Mouse (Mus musculus): ENCODE data around the gene Hunk. TPM values are rescaled to one million over a fixed set of nuclear protein-coding genes. Genes with fewer than 3 reads are reported as not detected.

The Hunk gene
- polyA plus RNA-seq, 1 experiment: 15.5 TPM

DNA sequence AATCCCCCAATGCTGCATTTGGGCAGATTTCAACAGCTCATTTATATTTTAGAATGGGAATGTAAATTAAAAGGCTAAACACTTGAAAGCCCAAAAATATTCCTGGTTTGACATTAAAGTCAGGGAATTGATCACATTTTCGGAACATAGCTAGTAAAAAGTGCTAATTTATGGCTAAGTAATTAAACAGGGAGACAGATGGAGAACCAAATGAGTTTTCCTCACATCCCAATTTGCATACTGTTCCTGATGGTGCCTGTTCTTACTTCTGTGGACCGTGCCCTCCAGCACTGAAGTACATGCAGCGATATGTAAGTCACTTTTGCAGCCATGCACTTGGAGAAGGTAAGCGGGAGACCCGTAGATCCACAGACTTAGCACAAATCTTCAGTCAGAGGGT lies 32.7 kb upstream of the Hunk start:
- Histone ChIP-seq H3K36me3 (ENCODE audit: control insufficient read depth, insufficient read depth, low read length, poor library complexity, severe bottlenecking) (no peaks in the 10 kb centered on the region), H3K4me3 (ENCODE audit: low read depth, low read length) (no peak overlapping the region), H3K9me3 (replicated peaks; ENCODE audit: control insufficient read depth, insufficient read depth, low read length, poor library complexity, severe bottlenecking) (no peaks in the 10 kb centered on the region), H3K27me3 (ENCODE audit: control insufficient read depth, insufficient read depth, low read length, poor library complexity, severe bottlenecking) (no peaks in the 10 kb centered on the region), H3K9ac (ENCODE audit: low read depth, poor library complexity, severe bottlenecking) (no peak overlapping the region), H3K4me1 (ENCODE audit: control insufficient read depth, insufficient read depth, low read length) (no peaks in the 10 kb centered on the region), H3K27ac (ENCODE audit: insufficient read depth, low read length) (no peak overlapping the region)
- TF ChIP-seq POLR2A (IDR thresholded peaks at IDR 0.05; ENCODE audit: insufficient read depth, low read length) (no peak), EP300 (IDR thresholded peaks at IDR 0.05; ENCODE audit: insufficient read depth, low read depth, low read length) (no peak), CTCF (IDR thresholded peaks at IDR 0.05; ENCODE audit: low read depth, low read length) (no peak)

DNA sequence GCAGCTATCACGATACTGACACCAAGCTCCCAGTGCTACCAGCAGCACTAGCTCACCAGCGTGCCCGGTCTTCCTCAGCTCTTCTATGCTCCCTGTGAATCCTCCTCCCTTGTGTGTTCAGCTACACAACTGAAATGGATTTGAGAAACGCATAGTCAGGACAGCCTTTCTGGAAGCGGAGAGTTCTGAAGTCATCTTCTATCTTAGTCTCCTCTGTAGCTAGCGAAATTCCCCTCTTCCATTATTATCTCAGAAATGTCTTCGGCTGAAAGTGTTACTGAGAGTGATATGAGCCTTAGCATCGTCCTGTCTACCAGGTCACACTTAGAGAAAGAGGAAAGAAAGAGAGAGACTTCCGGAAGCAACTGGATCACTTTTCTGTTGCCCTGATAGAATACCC lies 26.5 kb upstream of the Hunk start:
- H3K36me3 ChIP-seq (ENCODE audit: control insufficient read depth, insufficient read depth, low read length, poor library complexity, severe bottlenecking): no peaks in the 10 kb centered on the region
- no peaks in the 10 kb centered on the region for H3K9me3 ChIP-seq (replicated peaks; ENCODE audit: control insufficient read depth, insufficient read depth, low read length, poor library complexity, severe bottlenecking)
- H3K4me3 ChIP-seq (ENCODE audit: low read depth, low read length): no peak overlapping the region
- H3K9ac ChIP-seq (ENCODE audit: low read depth, poor library complexity, severe bottlenecking): no peak overlapping the region
- peaks cover 2% of the 10 kb centered on the region for H3K4me1 ChIP-seq (ENCODE audit: control insufficient read depth, insufficient read depth, low read length)
- TF ChIP-seq EP300 (IDR thresholded peaks at IDR 0.05; ENCODE audit: insufficient read depth, low read depth, low read length) (no peak), CTCF (IDR thresholded peaks at IDR 0.05; ENCODE audit: low read depth, low read length) (no peak), POLR2A (IDR thresholded peaks at IDR 0.05; ENCODE audit: insufficient read depth, low read length) (no peak)
- no peaks in the 10 kb centered on the region for H3K27me3 ChIP-seq (ENCODE audit: control insufficient read depth, insufficient read depth, low read length, poor library complexity, severe bottlenecking)
- no peak overlapping the region for H3K27ac ChIP-seq (ENCODE audit: insufficient read depth, low read length)

DNA sequence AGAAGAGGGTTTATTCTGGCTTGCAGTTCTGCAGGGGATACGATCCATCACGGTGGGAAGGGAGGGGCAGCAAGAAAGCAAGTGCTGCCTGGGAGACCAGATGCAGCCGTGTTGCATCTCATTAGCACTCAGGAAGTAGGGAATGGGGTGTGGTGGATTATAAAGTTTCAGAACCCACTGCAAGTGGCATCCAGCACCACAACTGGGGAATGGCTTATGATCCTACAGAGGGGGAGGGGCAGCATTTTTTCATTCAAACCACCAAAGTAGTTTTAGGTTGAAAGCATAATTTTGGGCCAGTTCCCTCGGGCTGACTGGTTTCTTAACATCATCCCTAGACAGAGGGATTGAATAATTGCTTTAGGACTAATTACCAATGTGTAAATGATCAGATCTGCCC lies 26.1 kb upstream of the Hunk start:
- Histone ChIP-seq H3K27ac (ENCODE audit: insufficient read depth, low read length) (no peak overlapping the region), H3K4me3 (ENCODE audit: low read depth, low read length) (no peak overlapping the region), H3K4me1 (ENCODE audit: control insufficient read depth, insufficient read depth, low read length) (peaks cover 2% of the 10 kb centered on the region), H3K9ac (ENCODE audit: low read depth, poor library complexity, severe bottlenecking) (no peak overlapping the region), H3K27me3 (ENCODE audit: control insufficient read depth, insufficient read depth, low read length, poor library complexity, severe bottlenecking) (no peaks in the 10 kb centered on the region), H3K9me3 (replicated peaks; ENCODE audit: control insufficient read depth, insufficient read depth, low read length, poor library complexity, severe bottlenecking) (no peaks in the 10 kb centered on the region), H3K36me3 (ENCODE audit: control insufficient read depth, insufficient read depth, low read length, poor library complexity, severe bottlenecking) (no peaks in the 10 kb centered on the region)
- TF ChIP-seq EP300 (IDR thresholded peaks at IDR 0.05; ENCODE audit: insufficient read depth, low read depth, low read length): no peak

DNA sequence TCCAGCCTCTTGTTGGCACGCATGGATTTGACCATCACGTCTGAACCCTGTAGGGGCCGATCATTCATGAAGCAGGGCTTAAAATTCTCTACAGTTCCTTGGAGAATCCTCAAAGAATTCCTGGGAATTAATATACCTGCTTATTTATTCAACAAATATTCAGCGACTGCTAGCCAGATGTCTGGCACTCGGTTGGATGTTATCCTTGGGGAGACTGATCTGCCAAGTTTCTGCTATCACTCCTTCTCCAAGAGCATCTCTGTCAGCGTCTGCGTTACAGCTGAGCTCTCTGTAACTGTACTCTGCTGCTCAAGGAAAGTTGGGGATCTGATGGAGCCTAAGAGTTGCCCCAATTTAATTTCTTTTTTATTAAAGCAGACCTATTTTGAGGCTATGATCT lies 25.5 kb upstream of the Hunk start:
- Histone ChIP-seq H3K4me1 (ENCODE audit: control insufficient read depth, insufficient read depth, low read length) (peaks cover 2% of the 10 kb centered on the region), H3K4me3 (ENCODE audit: low read depth, low read length) (no peak overlapping the region), H3K9me3 (replicated peaks; ENCODE audit: control insufficient read depth, insufficient read depth, low read length, poor library complexity, severe bottlenecking) (no peaks in the 10 kb centered on the region)

DNA sequence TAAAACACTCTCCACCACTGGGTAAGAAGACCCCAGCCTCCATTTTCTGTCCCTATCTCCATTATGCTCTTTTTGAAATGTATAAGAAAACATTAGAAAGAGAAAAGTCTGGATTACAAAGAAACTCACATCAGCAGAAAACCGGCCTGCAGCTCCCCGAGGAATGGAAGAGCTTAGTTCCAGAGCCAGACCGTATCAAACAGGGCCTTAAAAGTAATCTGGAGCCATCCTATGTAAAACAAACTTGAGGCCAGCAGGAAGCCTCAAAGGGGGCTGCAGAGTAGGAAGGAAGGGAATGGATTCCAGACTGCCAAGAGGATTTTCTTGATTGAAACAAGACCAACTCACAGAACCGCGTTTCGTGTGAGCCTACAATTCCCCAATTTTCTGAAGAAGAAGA lies 22.9 kb upstream of the Hunk start:
- no peak overlapping the region for H3K9ac ChIP-seq (ENCODE audit: low read depth, poor library complexity, severe bottlenecking)
- H3K27me3 ChIP-seq (ENCODE audit: control insufficient read depth, insufficient read depth, low read length, poor library complexity, severe bottlenecking): no peaks in the 10 kb centered on the region
- TF ChIP-seq POLR2A (IDR thresholded peaks at IDR 0.05; ENCODE audit: insufficient read depth, low read length) (no peak), EP300 (IDR thresholded peaks at IDR 0.05; ENCODE audit: insufficient read depth, low read depth, low read length) (no peak), CTCF (IDR thresholded peaks at IDR 0.05; ENCODE audit: low read depth, low read length) (no peak)
- peaks cover 2% of the 10 kb centered on the region for H3K4me1 ChIP-seq (ENCODE audit: control insufficient read depth, insufficient read depth, low read length)
- no peaks in the 10 kb centered on the region for H3K36me3 ChIP-seq (ENCODE audit: control insufficient read depth, insufficient read depth, low read length, poor library complexity, severe bottlenecking)
- H3K4me3 ChIP-seq (ENCODE audit: low read depth, low read length): no peak overlapping the region
- no peak overlapping the region for H3K27ac ChIP-seq (ENCODE audit: insufficient read depth, low read length)
- no peaks in the 10 kb centered on the region for H3K9me3 ChIP-seq (replicated peaks; ENCODE audit: control insufficient read depth, insufficient read depth, low read length, poor library complexity, severe bottlenecking)

More for the DNA sequence above, 25.5 kb upstream of the Hunk start:
- no peak for TF ChIP-seq CTCF (IDR thresholded peaks at IDR 0.05; ENCODE audit: low read depth, low read length)
- no peak for TF ChIP-seq POLR2A (IDR thresholded peaks at IDR 0.05; ENCODE audit: insufficient read depth, low read length)
- TF ChIP-seq EP300 (IDR thresholded peaks at IDR 0.05; ENCODE audit: insufficient read depth, low read depth, low read length): no peak
- no peak overlapping the region for H3K27ac ChIP-seq (ENCODE audit: insufficient read depth, low read length)
- no peaks in the 10 kb centered on the region for H3K27me3 ChIP-seq (ENCODE audit: control insufficient read depth, insufficient read depth, low read length, poor library complexity, severe bottlenecking)
- no peak overlapping the region for H3K9ac ChIP-seq (ENCODE audit: low read depth, poor library complexity, severe bottlenecking)
- no peaks in the 10 kb centered on the region for H3K36me3 ChIP-seq (ENCODE audit: control insufficient read depth, insufficient read depth, low read length, poor library complexity, severe bottlenecking)

DNA sequence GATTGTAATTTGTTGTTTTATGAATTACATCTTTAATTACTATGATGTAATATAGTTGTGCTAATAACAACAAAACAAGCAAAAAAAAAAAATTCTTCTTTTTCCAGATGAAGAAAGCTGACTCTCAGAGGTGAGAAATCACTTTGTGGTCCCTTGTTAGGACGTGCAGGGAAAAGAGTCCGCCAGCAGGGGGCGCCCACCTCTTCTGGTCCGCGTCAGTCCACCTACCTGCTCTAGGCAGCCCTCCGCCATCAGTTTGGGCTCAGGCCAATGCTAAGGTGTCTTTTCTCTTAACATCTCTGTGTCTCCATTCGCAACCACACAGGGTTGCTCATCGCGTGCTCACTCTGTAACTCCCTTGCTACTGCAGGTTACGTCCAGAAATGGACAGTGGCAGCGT lies 5.9 kb upstream of the Hunk start:
- Histone ChIP-seq H3K4me3 (ENCODE audit: low read depth, low read length) (no peak overlapping the region), H3K27me3 (ENCODE audit: control insufficient read depth, insufficient read depth, low read length, poor library complexity, severe bottlenecking) (peaks cover 1% of the 10 kb centered on the region; the same call in 1 of the 2 replicates), H3K36me3 (ENCODE audit: control insufficient read depth, insufficient read depth, low read length, poor library complexity, severe bottlenecking) (no peaks in the 10 kb centered on the region), H3K27ac (ENCODE audit: insufficient read depth, low read length) (no peak overlapping the region), H3K4me1 (ENCODE audit: control insufficient read depth, insufficient read depth, low read length) (no peaks in the 10 kb centered on the region), H3K9ac (ENCODE audit: low read depth, poor library complexity, severe bottlenecking) (no peak overlapping the region), H3K9me3 (replicated peaks; ENCODE audit: control insufficient read depth, insufficient read depth, low read length, poor library complexity, severe bottlenecking) (no peaks in the 10 kb centered on the region)
- TF ChIP-seq CTCF (IDR thresholded peaks at IDR 0.05; ENCODE audit: low read depth, low read length) (peak; percentile 93), EP300 (IDR thresholded peaks at IDR 0.05; ENCODE audit: insufficient read depth, low read depth, low read length) (no peak), POLR2A (IDR thresholded peaks at IDR 0.05; ENCODE audit: insufficient read depth, low read length) (no peak)
